Mouse (Mus musculus): ENCODE measurements around the gene Pilrb1.
"Not testable (repeated sequence)": the region's sequence is repeated elsewhere in the genome, so short reads cannot be mapped to it uniquely, and the experiment has no call there.

The Pilrb1 gene

GRCm38 (mm10) chr5:137857960-137858710 lies at the start of gene Pilrb1:
Gene Pilrb1, minus strand, starts transcription at chr5:137858106.
- DNase-seq (ENCODE audit: extremely low read depth, low read depth, low spot score) = not testable (repeated sequence)

- no peak for DNase-seq (ENCODE audit: extremely low read depth, low read depth, low spot score)
Measured at GRCm38 (mm10) chr5:137897812-137898211, 39.9 kb upstream of the Pilrb1 start.

DNA sequence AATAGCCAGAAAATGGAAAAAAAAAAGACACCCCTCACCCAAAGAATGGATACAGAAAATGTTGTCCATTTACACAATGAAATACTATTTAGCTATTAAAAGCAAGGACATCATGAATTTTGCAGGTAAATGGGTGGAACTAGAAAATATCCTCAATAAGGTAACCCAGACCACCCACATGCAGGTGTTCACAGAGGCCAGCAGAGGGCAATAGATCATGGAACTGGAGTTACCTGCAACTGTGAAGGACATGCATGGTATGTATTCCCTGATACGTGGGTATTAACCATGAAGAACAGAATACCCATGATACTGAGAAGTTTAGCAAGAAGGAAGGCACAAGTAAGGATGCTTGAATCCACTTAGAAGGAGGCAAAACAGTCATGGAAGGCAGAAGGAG lies 35.0 kb upstream of the Pilrb1 start:
- no peak for DNase-seq (ENCODE audit: extremely low read depth, low read depth, low spot score)

- no peak for DNase-seq (ENCODE audit: extremely low read depth, low read depth, low spot score)
Measured at GRCm38 (mm10) chr5:137887666-137888065, 29.8 kb upstream of the Pilrb1 start.

- DNase-seq (ENCODE audit: extremely low read depth, low read depth, low spot score) = no peak
Measured at GRCm38 (mm10) chr5:137885894-137886293, 28.0 kb upstream of the Pilrb1 start.

DNA sequence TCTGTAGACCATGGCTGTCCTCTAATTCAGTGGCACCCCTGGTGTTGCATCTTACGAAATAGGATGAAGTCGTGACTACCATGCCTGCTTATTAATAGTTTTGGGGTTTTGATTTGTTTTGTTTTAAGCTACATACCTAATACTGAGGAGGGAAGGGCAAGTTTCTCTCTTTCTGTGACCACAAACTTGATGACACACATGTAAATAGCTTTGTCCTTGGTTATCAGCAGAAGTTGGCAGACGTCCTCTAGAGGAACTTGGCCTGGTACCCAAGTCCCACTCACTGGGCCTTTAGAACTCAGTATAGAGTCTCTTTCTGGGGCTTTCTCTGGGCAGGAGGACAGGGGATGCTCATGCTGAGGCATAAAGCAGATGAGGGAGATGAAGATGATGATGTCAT lies 25.4 kb upstream of the Pilrb1 start:
- DNase-seq (ENCODE audit: extremely low read depth, low read depth, low spot score) = no peak

- no peak for DNase-seq (ENCODE audit: extremely low read depth, low read depth, low spot score)
Measured at GRCm38 (mm10) chr5:137882922-137883321, 25.0 kb upstream of the Pilrb1 start.

GRCm38 (mm10) chr5:137877860-137878259 lies 20.0 kb upstream of the Pilrb1 start:
- DNase-seq (ENCODE audit: extremely low read depth, low read depth, low spot score) = no peak

DNA sequence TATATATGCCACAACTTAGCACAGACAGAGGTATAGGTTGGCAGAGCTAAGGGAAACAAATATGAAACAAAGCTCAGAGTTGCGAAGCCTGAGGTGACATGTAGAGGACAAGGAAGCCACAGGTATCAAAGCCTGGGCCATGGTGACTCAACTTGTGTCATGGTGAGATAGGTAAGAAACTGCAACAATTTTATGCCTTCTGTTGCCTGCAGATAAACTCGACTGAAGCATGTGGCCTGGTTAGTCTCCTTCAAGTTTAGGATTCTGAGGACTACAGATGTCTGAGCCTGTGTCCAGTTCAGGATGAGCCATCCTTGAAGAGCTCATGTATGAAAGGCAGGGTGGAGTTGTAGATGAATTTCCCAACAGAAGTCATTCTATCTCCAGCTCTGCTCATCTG lies 17.1 kb upstream of the Pilrb1 start:
- DNase-seq (ENCODE audit: extremely low read depth, low read depth, low spot score) = no peak

GRCm38 (mm10) chr5:137872381-137872702 lies 14.4 kb upstream of the Pilrb1 start:
- DNase-seq (ENCODE audit: extremely low read depth, low read depth, low spot score) = not testable (repeated sequence)

- not testable (repeated sequence) for DNase-seq (ENCODE audit: extremely low read depth, low read depth, low spot score)
Measured at GRCm38 (mm10) chr5:137871644-137872380, 13.9 kb upstream of the Pilrb1 start, which contains the start of gene Pilrb2. Gene Pilrb2, minus strand, starts transcription at chr5:137871815.

- DNase-seq (ENCODE audit: extremely low read depth, low read depth, low spot score) = not testable (repeated sequence)
Measured at GRCm38 (mm10) chr5:137868600-137868999, 10.7 kb upstream of the Pilrb1 start.

- DNase-seq (ENCODE audit: extremely low read depth, low read depth, low spot score) = not testable (repeated sequence)
Measured at GRCm38 (mm10) chr5:137864008-137864407, 6.1 kb upstream of the Pilrb1 start.

DNA sequence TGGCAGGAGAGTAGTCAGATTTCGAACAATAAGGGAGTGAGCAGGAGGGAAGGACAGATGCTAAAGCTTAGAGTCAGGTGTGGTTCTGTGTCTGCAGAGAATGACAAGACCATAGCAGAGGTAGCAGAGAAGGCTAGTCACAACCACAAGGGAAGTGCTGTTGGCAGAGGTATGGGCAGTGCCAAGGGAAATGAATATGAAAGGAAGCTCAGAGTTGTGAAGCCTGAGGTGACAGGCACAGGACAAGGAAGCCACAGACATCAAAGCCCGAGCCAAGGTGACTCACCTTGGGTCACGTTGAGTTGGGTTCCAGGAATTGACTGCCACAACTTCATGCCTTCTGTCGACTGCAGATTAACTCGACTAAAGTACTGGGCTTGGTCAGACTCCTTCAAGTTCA lies 1.0 kb downstream of the Pilrb1 start:
- not testable (repeated sequence) for DNase-seq (ENCODE audit: extremely low read depth, low read depth, low spot score)

- not testable (repeated sequence) for DNase-seq (ENCODE audit: extremely low read depth, low read depth, low spot score)
Measured at GRCm38 (mm10) chr5:137854907-137855306, 3.0 kb downstream of the Pilrb1 start.

GRCm38 (mm10) chr5:137850313-137850712 lies 7.6 kb downstream of the Pilrb1 start:
- DNase-seq (ENCODE audit: extremely low read depth, low read depth, low spot score) = not testable (repeated sequence)

- not testable (repeated sequence) for DNase-seq (ENCODE audit: extremely low read depth, low read depth, low spot score)
Measured at GRCm38 (mm10) chr5:137837110-137837509, 20.8 kb downstream of the Pilrb1 start.

DNA sequence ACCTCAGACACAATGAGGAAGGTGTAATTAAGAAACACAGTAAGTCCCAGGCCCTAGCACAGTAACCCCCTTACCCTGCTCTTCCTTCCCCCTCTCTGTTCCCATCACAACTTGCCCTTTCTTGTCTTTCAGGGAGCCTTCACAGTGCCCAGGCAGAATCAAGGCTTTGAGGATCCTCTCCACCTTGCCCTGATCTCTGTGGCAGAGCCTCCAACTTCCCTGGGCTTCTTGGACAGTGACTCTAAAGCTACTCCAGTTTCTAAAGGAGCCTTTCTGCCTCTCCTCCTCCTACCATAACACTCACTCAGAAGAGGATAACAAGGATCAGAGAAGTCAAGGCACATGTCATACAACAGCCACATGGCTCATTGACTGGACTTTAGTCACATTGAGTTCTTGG lies 21.3 kb downstream of the Pilrb1 start:
- no peak for DNase-seq (ENCODE audit: extremely low read depth, low read depth, low spot score)

GRCm38 (mm10) chr5:137835966-137836520 lies 21.9 kb downstream of the Pilrb1 start, which contains the start of gene Pilra:
Gene Pilra, minus strand, starts transcription at chr5:137836281.
- DNase-seq (ENCODE audit: extremely low read depth, low read depth, low spot score) = not testable (repeated sequence)

GRCm38 (mm10) chr5:137833500-137833899 lies 24.4 kb downstream of the Pilrb1 start:
- no peak for DNase-seq (ENCODE audit: extremely low read depth, low read depth, low spot score)

DNA sequence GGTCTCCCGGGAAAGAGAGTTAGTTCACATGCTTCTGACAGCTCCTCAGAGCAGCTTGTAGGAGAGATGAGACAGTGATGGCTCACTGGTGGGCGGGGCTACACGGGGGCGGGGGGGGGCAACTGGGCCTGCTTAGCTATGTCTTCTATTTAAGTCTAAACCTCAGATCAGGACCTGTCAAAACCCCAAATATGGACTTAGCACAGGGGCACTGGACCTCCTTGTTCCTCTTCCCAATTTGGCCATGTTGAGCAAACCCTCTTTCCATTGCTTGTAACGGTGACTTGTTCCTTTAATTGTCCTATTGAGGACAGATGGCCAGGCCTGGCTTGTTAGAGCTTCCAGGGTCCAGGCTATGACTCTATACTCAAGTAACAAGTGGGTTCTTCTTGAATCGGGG lies 26.4 kb downstream of the Pilrb1 start:
- no peak for DNase-seq (ENCODE audit: extremely low read depth, low read depth, low spot score)

GRCm38 (mm10) chr5:137831106-137831505 lies 26.8 kb downstream of the Pilrb1 start:
- DNase-seq (ENCODE audit: extremely low read depth, low read depth, low spot score) = no peak
